Mouse (Mus musculus): ENCODE data around the gene Kcnk12. TPM values are rescaled to one million over a fixed set of nuclear protein-coding genes. Genes with fewer than 3 reads are reported as not detected.

Kcnk12 gene
- under 1 TPM in 1 of 2 experiments, not detected in 1; 0.16 TPM for polyA plus RNA-seq (2017; shearing (Covaris generic))

GRCm38 (mm10) chr17:87797688-87798291 lies at the start of gene Kcnk12:
Kcnk12 (minus strand) TSS chr17:87797994.

Other genes with a start within 250 kb of the Kcnk12 start
- 10 to 100 TPM in 1 of 2 experiments, 1 to 10 TPM in 1; 6.6 to 45.1 TPM for gene Epcam, start 162.0 kb downstream of the Kcnk12 start, polyA plus RNA-seq (2017; shearing (Covaris generic))
- gene Msh2, start 125.7 kb downstream of the Kcnk12 start, polyA plus RNA-seq (2017; shearing (Covaris generic)): 10 to 100 TPM; 55.2 to 84.0 TPM
- gene Rpl36-ps4, start 123.0 kb upstream of the Kcnk12 start, polyA plus RNA-seq (2017; shearing (Covaris generic)): not detected
- gene Msh6, start 177.1 kb upstream of the Kcnk12 start, polyA plus RNA-seq (2017; shearing (Covaris generic)): 10 to 100 TPM; 39.2 to 46.7 TPM